Mouse (Mus musculus): ENCODE data around the gene Camk1d. TPM values are rescaled to one million over a fixed set of nuclear protein-coding genes. Genes with fewer than 3 reads are reported as not detected.

The Camk1d gene
- total and polyA plus RNA-seq, 2 experiments from 2014 or later, result 8.0 to 20.9 TPM

GRCm38 (mm10) chr2:5577399-5578129 is 136.8 kb downstream of the Camk1d start:
- no peak overlapping the region for H3K27ac ChIP-seq (ENCODE audit: low read depth, low read length)
- H3K9me3 ChIP-seq (ENCODE audit: low read length), result no peaks in the 10 kb centered on the region
- peak; percentile 47; the same call in 1 of the 2 replicates for ATAC-seq (ENCODE audit: low FRiP score)
- 45% methylated on average over 9 of the region's 9 CpGs for WGBS
- no peak overlapping the region for H3K4me2 ChIP-seq (ENCODE audit: low read depth, low read length, poor library complexity, severe bottlenecking)
- no peak overlapping the region for H3K4me3 ChIP-seq (ENCODE audit: low read depth, low read length)
- no peak for TF ChIP-seq CTCF (IDR thresholded peaks at IDR 0.05)
- H3K4me1 ChIP-seq (ENCODE audit: insufficient read depth, low read length), result 0 out of 2 replicates have a peak, but pooled peaks cover 3% of the 10 kb centered on the region
- H3K36me3 ChIP-seq (ENCODE audit: insufficient read depth, low read length), result no peaks in the 10 kb centered on the region
- DNase-seq (ENCODE audit: low spot score), result peak; percentile 91
- H3K27me3 ChIP-seq (ENCODE audit: insufficient read depth, low read length), result no peaks in the 10 kb centered on the region
- H3K9ac ChIP-seq (replicated peaks; ENCODE audit: low read length, poor library complexity, severe bottlenecking), result no peak overlapping the region

DNA sequence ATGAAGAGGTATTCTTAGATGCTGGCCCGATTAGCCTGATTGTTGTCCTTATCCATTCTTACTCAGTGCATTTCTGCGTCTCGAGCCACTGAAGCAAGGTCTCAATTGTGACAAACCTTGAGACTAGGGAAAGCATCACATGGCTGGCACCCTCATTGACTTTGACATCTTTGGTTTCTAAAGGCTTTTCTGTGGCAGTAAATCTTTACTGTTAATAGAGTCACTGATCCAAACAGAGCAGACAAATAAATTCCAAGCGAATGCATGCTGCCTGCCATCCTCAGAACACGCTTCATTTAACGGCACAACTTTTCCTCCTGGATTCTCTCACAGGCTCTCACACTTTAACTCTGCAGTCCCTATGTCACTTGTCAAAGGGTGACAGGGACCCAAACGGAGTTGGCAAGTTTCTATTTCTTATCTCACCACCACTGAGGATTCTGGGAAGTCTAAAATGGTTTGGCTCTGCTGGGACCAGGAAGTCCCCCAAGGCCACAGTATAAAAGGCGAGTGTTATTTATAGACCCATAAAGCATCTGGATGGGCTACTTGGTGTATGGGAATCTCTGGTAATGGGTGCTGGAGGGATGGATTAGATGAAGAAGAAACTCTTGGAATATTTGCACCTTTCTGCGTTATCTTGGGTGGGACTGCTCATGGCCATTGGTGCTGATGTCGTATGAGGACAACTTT is 141.9 kb downstream of the Camk1d start:
- TF ChIP-seq CTCF (IDR thresholded peaks at IDR 0.05), result no peak
- WGBS, result 73% methylated on average over 10 of the region's 10 CpGs
- Histone ChIP-seq H3K9ac (replicated peaks; ENCODE audit: low read length, poor library complexity, severe bottlenecking) (no peak overlapping the region), H3K9me3 (ENCODE audit: low read length) (no peaks in the 10 kb centered on the region), H3K4me3 (ENCODE audit: low read depth, low read length) (no peak overlapping the region), H3K36me3 (ENCODE audit: insufficient read depth, low read length) (no peaks in the 10 kb centered on the region), H3K4me1 (ENCODE audit: insufficient read depth, low read length) (0 out of 2 replicates have a peak, but pooled peaks cover 3% of the 10 kb centered on the region), H3K27ac (ENCODE audit: low read depth, low read length) (no peak overlapping the region), H3K27me3 (ENCODE audit: insufficient read depth, low read length) (no peaks in the 10 kb centered on the region), H3K4me2 (ENCODE audit: low read depth, low read length, poor library complexity, severe bottlenecking) (no peak overlapping the region)
- no peak for ATAC-seq (ENCODE audit: low FRiP score)
- peak; percentile 46 for DNase-seq (ENCODE audit: low spot score)

DNA sequence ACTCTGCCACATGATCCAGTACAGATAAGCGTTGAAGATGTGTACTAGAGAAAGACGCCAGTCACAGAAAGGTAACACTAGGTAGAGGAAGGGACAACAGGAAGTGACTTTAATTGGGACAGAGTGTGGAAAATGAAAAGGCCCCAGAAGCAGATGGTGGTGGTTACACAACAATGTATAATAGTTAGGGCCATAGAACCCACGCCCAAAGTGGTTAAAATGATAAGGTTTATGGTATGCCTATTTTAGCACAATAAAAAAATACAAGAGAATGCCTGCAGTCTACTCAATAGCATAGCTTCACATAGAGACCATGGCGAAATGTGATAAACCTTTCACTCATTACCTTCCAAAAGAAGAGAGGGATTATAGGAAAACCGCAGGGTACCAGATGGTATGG is 147.7 kb downstream of the Camk1d start:
- H3K4me2 ChIP-seq (ENCODE audit: low read depth, low read length, poor library complexity, severe bottlenecking), result no peak overlapping the region
- no peak overlapping the region for H3K4me3 ChIP-seq (ENCODE audit: low read depth, low read length)
- H3K27me3 ChIP-seq (ENCODE audit: insufficient read depth, low read length), result no peaks in the 10 kb centered on the region
- H3K9ac ChIP-seq (replicated peaks; ENCODE audit: low read length, poor library complexity, severe bottlenecking), result no peak overlapping the region
- H3K9me3 ChIP-seq (ENCODE audit: low read length), result no peaks in the 10 kb centered on the region
- DNase-seq (ENCODE audit: low spot score) (no peak), ATAC-seq (ENCODE audit: low FRiP score) (no peak)
- H3K4me1 ChIP-seq (ENCODE audit: insufficient read depth, low read length), result no peaks in the 10 kb centered on the region
- no peak for TF ChIP-seq CTCF (IDR thresholded peaks at IDR 0.05)
- H3K36me3 ChIP-seq (ENCODE audit: insufficient read depth, low read length), result peaks cover 5% of the 10 kb centered on the region; the same call in 1 of the 2 replicates
- whole genome bisulfite sequencing, result 95% methylated on average over 5 of the region's 5 CpGs
- no peak overlapping the region for H3K27ac ChIP-seq (ENCODE audit: low read depth, low read length)

- Histone ChIP-seq H3K27ac (ENCODE audit: low read depth, low read length) (no peak overlapping the region), H3K36me3 (ENCODE audit: insufficient read depth, low read length) (peaks cover 5% of the 10 kb centered on the region; the same call in 1 of the 2 replicates), H3K9me3 (ENCODE audit: low read length) (no peaks in the 10 kb centered on the region), H3K4me3 (ENCODE audit: low read depth, low read length) (no peak overlapping the region), H3K4me1 (ENCODE audit: insufficient read depth, low read length) (no peaks in the 10 kb centered on the region), H3K4me2 (ENCODE audit: low read depth, low read length, poor library complexity, severe bottlenecking) (no peak overlapping the region), H3K27me3 (ENCODE audit: insufficient read depth, low read length) (no peaks in the 10 kb centered on the region), H3K9ac (replicated peaks; ENCODE audit: low read length, poor library complexity, severe bottlenecking) (no peak overlapping the region)
- ATAC-seq (ENCODE audit: low FRiP score) (no peak), DNase-seq (ENCODE audit: low spot score) (no peak)
- WGBS, result 81% methylated on average over 4 of the region's 4 CpGs
- no peak for TF ChIP-seq CTCF (IDR thresholded peaks at IDR 0.05)
Observed at GRCm38 (mm10) chr2:5563685-5564084, 150.6 kb downstream of the Camk1d start.

GRCm38 (mm10) chr2:5561446-5561845 is 152.9 kb downstream of the Camk1d start:
- Histone ChIP-seq H3K27ac (ENCODE audit: low read depth, low read length) (no peak overlapping the region), H3K4me1 (ENCODE audit: insufficient read depth, low read length) (no peaks in the 10 kb centered on the region), H3K9ac (replicated peaks; ENCODE audit: low read length, poor library complexity, severe bottlenecking) (no peak overlapping the region), H3K36me3 (ENCODE audit: insufficient read depth, low read length) (peaks cover 5% of the 10 kb centered on the region; the same call in 1 of the 2 replicates), H3K27me3 (ENCODE audit: insufficient read depth, low read length) (no peaks in the 10 kb centered on the region), H3K9me3 (ENCODE audit: low read length) (no peaks in the 10 kb centered on the region), H3K4me2 (ENCODE audit: low read depth, low read length, poor library complexity, severe bottlenecking) (no peak overlapping the region), H3K4me3 (ENCODE audit: low read depth, low read length) (no peak overlapping the region)
- no peak for TF ChIP-seq CTCF (IDR thresholded peaks at IDR 0.05)
- ATAC-seq (ENCODE audit: low FRiP score) (no peak), DNase-seq (ENCODE audit: low spot score) (no peak)
- WGBS, result 95% methylated on average over 3 of the region's 3 CpGs

- ATAC-seq (ENCODE audit: low FRiP score) (no peak), DNase-seq (ENCODE audit: low spot score) (no peak)
- Histone ChIP-seq H3K36me3 (ENCODE audit: insufficient read depth, low read length) (no peaks in the 10 kb centered on the region), H3K9ac (replicated peaks; ENCODE audit: low read length, poor library complexity, severe bottlenecking) (no peak overlapping the region), H3K4me3 (ENCODE audit: low read depth, low read length) (no peak overlapping the region), H3K4me2 (ENCODE audit: low read depth, low read length, poor library complexity, severe bottlenecking) (no peak overlapping the region), H3K27me3 (ENCODE audit: insufficient read depth, low read length) (no peaks in the 10 kb centered on the region), H3K9me3 (ENCODE audit: low read length) (no peaks in the 10 kb centered on the region), H3K4me1 (ENCODE audit: insufficient read depth, low read length) (no peaks in the 10 kb centered on the region), H3K27ac (ENCODE audit: low read depth, low read length) (no peak overlapping the region)
- TF ChIP-seq CTCF (IDR thresholded peaks at IDR 0.05), result no peak
- 92% methylated on average over 3 of the region's 3 CpGs for WGBS
Observed at GRCm38 (mm10) chr2:5553264-5553663, 161.1 kb downstream of the Camk1d start.
